Mouse (Mus musculus) cerebellum, postnatal 36 days (tissue): Measurements from ENCODE around the gene Mn1.

Source experiments
- DNase-seq, 2 experiments: peaks; one replicate each; pipeline ENCODE4 v3.0.0; 2021 to 2022; ENCODE audit warnings: mixed read lengths in 2 of 2

Mn1 gene

GRCm38 (mm10) chr5:111416591-111417374, at the start of gene Mn1:
Mn1 (plus strand) TSS chr5:111417362.
- DNase-seq, result peak; percentile 38 to 51

GRCm38 (mm10) chr5:111367937-111368517, 49.1 kb upstream of the Mn1 start:
- no peak for DNase-seq

- DNase-seq, result no peak
Measured at GRCm38 (mm10) chr5:111368576-111368975, 48.6 kb upstream of the Mn1 start.

- DNase-seq, result no peak
Measured at GRCm38 (mm10) chr5:111375616-111376015, 41.5 kb upstream of the Mn1 start.

- DNase-seq, result no peak
Measured at GRCm38 (mm10) chr5:111376276-111377020, 40.7 kb upstream of the Mn1 start.

- DNase-seq, result no peak
Measured at GRCm38 (mm10) chr5:111378126-111378993, 38.8 kb upstream of the Mn1 start.

- no peak for DNase-seq
Measured at GRCm38 (mm10) chr5:111383335-111383734, 33.8 kb upstream of the Mn1 start.

- DNase-seq, result no peak
Measured at GRCm38 (mm10) chr5:111390911-111391310, 26.3 kb upstream of the Mn1 start.

- DNase-seq, result no peak
Measured at GRCm38 (mm10) chr5:111391485-111391884, 25.7 kb upstream of the Mn1 start.

- peak; percentile 53 to 65 for DNase-seq
Measured at GRCm38 (mm10) chr5:111393346-111394197, 23.6 kb upstream of the Mn1 start.

- peak; percentile 19 to 20 for DNase-seq
Measured at GRCm38 (mm10) chr5:111394198-111395053, 22.7 kb upstream of the Mn1 start.

- DNase-seq, result no peak
Measured at GRCm38 (mm10) chr5:111395771-111396170, 21.4 kb upstream of the Mn1 start.

GRCm38 (mm10) chr5:111396199-111396598, 21.0 kb upstream of the Mn1 start:
- no peak for DNase-seq

GRCm38 (mm10) chr5:111398471-111398870, 18.7 kb upstream of the Mn1 start:
- DNase-seq, result no peak

- no peak for DNase-seq
Measured at GRCm38 (mm10) chr5:111399271-111399670, 17.9 kb upstream of the Mn1 start.

- no peak for DNase-seq
Measured at GRCm38 (mm10) chr5:111401879-111402650, 15.1 kb upstream of the Mn1 start.

GRCm38 (mm10) chr5:111402651-111402996, 14.5 kb upstream of the Mn1 start:
- DNase-seq, result no peak

GRCm38 (mm10) chr5:111404721-111405120, 12.4 kb upstream of the Mn1 start:
- no peak for DNase-seq

- no peak for DNase-seq
Measured at GRCm38 (mm10) chr5:111408470-111409105, 8.6 kb upstream of the Mn1 start.
